Mouse (Mus musculus): ENCODE data around the gene Cep57l1.

Gene Cep57l1

DNA sequence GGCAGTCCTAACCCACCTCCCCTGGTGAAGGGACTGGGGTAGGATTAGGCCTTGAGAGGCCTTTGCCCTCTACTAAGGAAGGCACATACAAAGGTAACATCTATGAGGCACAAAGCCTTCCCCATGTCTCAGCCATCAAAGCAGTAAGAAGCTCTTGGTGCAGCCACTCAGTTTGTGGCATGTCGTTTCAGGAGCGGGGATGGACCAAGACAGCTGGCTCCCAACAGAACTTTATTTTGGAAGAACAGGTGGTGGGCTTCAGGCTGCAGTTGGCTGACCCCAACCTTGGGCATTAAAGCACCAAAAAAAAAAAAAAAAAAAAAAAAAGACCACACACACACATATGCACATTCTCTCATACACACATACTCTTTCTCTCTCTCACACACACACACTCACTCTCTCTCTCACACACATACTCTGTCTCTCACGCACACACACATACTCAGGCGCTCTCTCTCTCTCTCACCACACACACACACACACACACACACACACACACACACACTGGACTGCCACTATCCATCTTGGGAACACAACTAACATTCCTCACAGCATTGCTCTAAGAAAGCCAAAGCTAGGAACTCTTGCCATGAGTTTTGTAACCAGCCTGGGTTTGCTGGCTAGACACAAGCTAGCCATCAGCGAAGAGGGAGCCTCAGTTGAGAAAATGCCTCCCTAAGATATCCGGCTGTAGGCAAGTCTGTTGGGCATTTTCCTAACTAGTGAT, 133.7 kb downstream of the Cep57l1 start:
- no peak for DNase-seq (ENCODE audit: low spot score in 2 of 2)

DNA sequence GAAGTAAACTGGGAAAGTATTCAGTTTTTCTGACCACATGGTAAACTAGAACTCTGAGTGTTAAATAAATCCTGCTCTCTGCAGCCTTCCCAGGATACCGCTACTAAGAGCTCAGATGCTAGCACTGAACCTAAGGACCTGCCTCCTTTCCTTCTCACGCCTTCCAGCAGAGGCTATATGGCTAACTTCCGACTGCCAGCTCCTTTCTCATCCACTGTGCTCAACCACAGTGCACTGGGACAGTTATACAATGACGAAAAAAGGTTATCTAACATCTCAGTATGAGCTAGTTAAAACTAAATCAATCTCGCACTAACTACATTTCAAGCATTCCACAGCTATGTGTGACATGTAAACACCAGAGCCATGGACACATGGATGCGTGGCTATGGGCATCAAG, 134.4 kb downstream of the Cep57l1 start:
- no peak for DNase-seq (ENCODE audit: low spot score in 2 of 2)

DNA sequence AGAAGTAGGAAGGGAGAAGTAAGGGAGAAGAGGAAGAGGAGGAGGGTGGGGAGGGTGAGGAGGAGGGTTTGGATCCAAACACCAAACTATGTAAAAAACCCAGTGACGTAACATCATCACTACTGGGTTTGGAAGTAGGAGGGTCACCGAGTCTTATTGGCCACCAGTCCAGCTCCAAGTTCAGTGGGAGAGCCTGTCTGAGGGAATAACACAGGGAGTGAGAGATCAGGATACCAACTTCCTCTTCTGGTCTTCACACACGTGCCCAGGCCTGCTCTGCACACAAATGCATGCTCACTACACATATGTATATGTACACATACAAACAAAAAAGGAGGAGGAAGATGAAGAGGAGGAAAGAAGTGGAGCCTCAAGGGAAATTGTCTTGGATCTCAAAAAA, 135.3 kb downstream of the Cep57l1 start:
- DNase-seq (ENCODE audit: low spot score in 2 of 2): no peak

DNA sequence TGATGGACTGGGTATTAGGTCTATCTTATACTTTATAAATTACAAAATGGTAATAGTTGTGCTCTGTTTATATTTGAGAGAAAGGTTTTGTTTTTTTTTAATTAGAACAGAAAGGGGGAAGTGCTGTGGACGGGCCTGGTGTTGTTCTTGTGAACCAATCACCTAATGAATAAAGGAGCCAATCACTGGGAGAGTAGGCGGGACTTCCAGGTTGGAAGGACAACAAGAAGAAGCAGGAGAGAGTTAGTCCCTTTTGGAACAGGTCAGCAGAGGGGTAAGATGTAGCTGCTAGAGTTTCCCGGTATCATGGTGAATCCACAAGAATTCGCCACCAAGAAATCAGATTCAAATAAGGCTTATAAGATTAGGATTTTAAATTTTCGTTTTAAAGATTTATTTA, 139.5 kb downstream of the Cep57l1 start:
- no peak for DNase-seq (ENCODE audit: low spot score in 2 of 2)
